Mouse (Mus musculus): ENCODE results near the gene Rnf31.

GRCm38 (mm10) chr14:55640816-55641215 lies 49.3 kb downstream of the Rnf31 start:
- TF ChIP-seq CTCF (IDR thresholded peaks at IDR 0.05; ENCODE audit: low read depth) (no peak), EP300 (IDR thresholded peaks at IDR 0.05; ENCODE audit: low read depth) (no peak)

Measured in liver, embryonic 14.5 days (tissue).